Mouse (Mus musculus) T-helper 17 cell (primary cell): ENCODE measurements at regions not wholly inside any gene's neighbourhood (a gene's known extent, or its start where the extent isn't known, plus 50 kb on each side); places are given as distances from the start of the nearest gene placed in this dataset.

Source experiments
- in situ Hi-C, 2 experiments: fragments of 300-600 bp; cut with MboI, MseI; formaldehyde crosslinking; loops; 1 replicate in 1 of 2; 2 replicates in 1 of 2; pipeline ENCODE4 v1.15.1; 2025; ENCODE audit warnings: high pct_unique_total_duplicates in 2 of 2

DNA sequence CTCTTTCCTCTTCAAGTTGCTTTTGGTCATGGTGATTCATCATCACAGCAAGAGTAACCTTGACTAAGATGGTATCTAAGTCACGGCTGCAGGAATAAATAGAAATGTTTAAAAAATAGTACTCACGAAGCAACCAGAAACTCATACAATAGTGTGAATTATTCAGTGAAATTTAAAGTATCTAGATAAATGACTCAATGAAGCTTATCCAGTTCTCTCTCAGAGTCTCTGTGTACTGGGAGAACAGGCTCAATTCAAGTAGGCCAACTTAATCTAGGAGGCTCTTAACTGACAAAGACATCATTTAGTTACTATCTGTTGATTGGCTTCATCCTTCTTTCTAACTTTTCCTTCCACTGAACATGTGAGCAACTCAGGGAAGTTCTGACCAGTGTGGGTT, 175.5 kb upstream of the Pcdh15 start:
- in situ Hi-C loops, result loop anchor here in 1 of 2 experiments (10.0 kb wide), 1 partner anchor 901 kb away; no protein-coding TSS in a partner anchor

GRCm38 (mm10) chr10:72956957-72957356, 142.2 kb upstream of the Pcdh15 start:
- in situ Hi-C loops, result no loop called here

GRCm38 (mm10) chr10:72960051-72960450, 139.1 kb upstream of the Pcdh15 start:
- in situ Hi-C loops, result no loop called here

DNA sequence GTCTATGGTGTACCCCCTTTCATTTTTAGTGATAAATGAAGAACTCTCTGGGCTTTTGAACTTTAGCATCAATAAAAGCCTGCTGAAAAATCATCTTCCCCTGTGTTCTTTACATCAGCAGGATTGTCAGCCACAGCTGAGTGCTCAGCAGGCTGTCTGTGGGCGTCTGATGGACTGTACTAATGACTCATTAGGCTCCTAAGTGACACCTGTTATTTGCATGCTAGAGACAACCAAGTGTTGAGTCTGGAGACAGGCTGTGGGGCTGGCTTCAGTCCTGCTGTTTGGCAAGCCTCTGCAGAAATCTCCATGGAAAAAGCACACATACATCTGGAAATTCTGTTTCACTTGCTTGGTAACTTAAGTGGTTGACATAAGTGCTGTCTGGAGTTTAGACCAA, 117.8 kb upstream of the Pcdh15 start:
- in situ Hi-C loops, result no loop called here

DNA sequence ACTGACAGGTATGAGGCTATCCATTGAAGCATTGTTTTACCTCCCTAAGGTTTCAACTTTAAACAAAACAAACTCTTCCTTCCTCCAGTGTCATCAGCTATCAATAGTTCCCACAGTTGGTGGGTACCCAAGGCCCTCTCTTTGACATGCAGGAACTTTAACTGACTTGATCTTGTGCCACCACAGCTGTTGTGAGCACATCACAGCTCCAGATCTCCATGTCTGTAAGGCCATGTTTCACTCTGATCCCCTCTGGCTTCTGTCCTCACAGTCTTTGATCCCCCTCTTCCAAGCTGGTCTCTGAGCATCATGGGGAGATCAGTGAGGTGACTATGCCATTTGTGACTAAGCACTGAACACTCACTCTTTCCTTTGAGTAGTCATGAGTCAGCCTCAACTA, 110.8 kb upstream of the Pcdh15 start:
- in situ Hi-C loops, result no loop called here

GRCm38 (mm10) chr10:73010897-73011296, 88.2 kb upstream of the Pcdh15 start:
- in situ Hi-C loops, result no loop called here

- in situ Hi-C loops, result no loop called here
Measured at GRCm38 (mm10) chr10:73011874-73012273, 87.3 kb upstream of the Pcdh15 start.

GRCm38 (mm10) chr10:73037476-73037875, 61.7 kb upstream of the Pcdh15 start:
- in situ Hi-C loops, result no loop called here

DNA sequence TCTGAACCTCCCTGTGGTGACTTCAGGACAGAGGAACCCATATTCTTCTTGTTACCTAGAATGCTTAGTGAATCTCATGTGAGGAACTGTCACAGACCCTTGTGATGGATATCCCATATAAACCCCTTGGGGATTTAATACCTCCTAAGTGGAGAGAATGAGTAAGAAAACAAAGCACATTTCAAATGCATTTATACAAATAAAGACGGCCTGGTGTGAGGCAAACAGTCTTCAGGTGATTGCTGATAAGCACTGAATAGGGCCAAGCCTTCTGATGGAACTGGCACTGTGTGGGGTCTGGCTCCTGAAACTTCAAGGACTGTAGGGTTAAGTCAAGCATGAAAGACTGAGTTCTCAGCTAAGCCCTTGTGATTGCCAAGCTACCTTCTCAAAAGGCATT, 59.6 kb upstream of the Pcdh15 start:
- in situ Hi-C loops, result no loop called here
